Mouse (Mus musculus): ENCODE measurements around the gene Igf2r.

DNA sequence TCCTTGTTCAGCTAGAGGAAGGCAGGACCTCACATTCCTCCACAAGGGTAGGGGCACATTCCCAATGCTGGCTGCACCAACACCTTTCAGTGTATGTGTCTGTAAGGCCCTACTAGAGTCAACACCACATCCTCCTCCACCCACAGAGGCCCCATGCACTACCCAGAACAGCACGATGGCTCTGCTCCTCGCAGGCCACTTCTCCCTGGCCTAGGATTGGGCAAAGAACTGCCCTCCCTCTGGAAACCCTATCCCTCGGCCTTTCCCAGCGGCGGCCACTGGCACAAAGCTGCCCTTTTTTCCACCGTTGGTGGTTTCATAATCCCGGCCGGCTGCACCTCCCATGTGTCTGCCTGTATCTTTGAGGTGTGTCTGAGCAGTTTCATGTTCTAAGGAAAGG, 46.8 kb downstream of the Igf2r start:
- TF ChIP-seq CTCF (conservative IDR thresholded peaks at IDR 0.05 in 1 of 2, IDR thresholded peaks at IDR 0.05 in 1 of 2; ENCODE audit: low read depth in 2 of 2, low read length in 2 of 2) (no peak), MEF2A (IDR thresholded peaks at IDR 0.05; ENCODE audit: borderline replicate concordance, low read depth, low read length) (no peak), POLR2A (IDR thresholded peaks at IDR 0.05; ENCODE audit: low read depth, low read length) (no peak), EP300 (IDR thresholded peaks at IDR 0.05; ENCODE audit: low read length) (no peak), USF1 (IDR thresholded peaks at IDR 0.05; ENCODE audit: low read depth, low read length) (no peak), USF2 (conservative IDR thresholded peaks at IDR 0.05; ENCODE audit: low read depth, low read length) (no peak), ZKSCAN1 (IDR thresholded peaks at IDR 0.05; ENCODE audit: borderline replicate concordance, low read depth, low read length) (no peak)
